Mouse (Mus musculus): Measurements from ENCODE around the gene Lrrc9.
A peak's percentile ranks its signal among the peaks of the same experiment; 100 is the strongest.

- TF ChIP-seq POLR2A (IDR thresholded peaks at IDR 0.05; ENCODE audit: insufficient read depth, low read depth, low read length) (no peak), CTCF (IDR thresholded peaks at IDR 0.05) (peak; percentile 92), EP300 (IDR thresholded peaks at IDR 0.05; ENCODE audit: insufficient read depth, low read depth, low read length) (no peak)
Measured at GRCm38 (mm10) chr12:72520645-72521044, 79.0 kb downstream of the Lrrc9 start.

All from heart, adult 2 months (tissue).